Mouse (Mus musculus) thymus, postnatal 0 days (tissue): ENCODE measurements around the gene Fbxl17. TPM values are rescaled to one million over a fixed set of nuclear protein-coding genes. Genes with fewer than 3 reads are reported as not detected.

Experiments used
- DNase-seq: peaks from one replicate; pipeline ENCODE4 v3.0.0-alpha.2; 2015; ENCODE audit warnings: low spot score
- polyA plus RNA-seq: library from polyadenylated mRNA; unstranded; fragments of >200 nt; fragmentation: Nextera tagmentation; extraction: Ambion mirVana; gene quantifications from 2 replicates; pipeline ENCODE4 v1.2.1, GENCODE M21; 2015

The Fbxl17 gene
- polyA plus RNA-seq, 1 experiment from 2014 or later: 5.8 TPM

GRCm38 (mm10) chr17:63110211-63110755 is 389.5 kb downstream of the Fbxl17 start:
- DNase-seq: no peak

- no peak for DNase-seq
Measured at GRCm38 (mm10) chr17:63108035-63108434, 391.8 kb downstream of the Fbxl17 start.

- no peak for DNase-seq
Measured at GRCm38 (mm10) chr17:63107515-63107914, 392.3 kb downstream of the Fbxl17 start.

- DNase-seq: no peak
Measured at GRCm38 (mm10) chr17:63095553-63095952, 404.3 kb downstream of the Fbxl17 start.

- DNase-seq: no peak
Measured at GRCm38 (mm10) chr17:63095017-63095416, 404.8 kb downstream of the Fbxl17 start.

- no peak for DNase-seq
Measured at GRCm38 (mm10) chr17:63093184-63093583, 406.6 kb downstream of the Fbxl17 start.

GRCm38 (mm10) chr17:63092774-63093173 is 407.0 kb downstream of the Fbxl17 start:
- no peak for DNase-seq

GRCm38 (mm10) chr17:63090112-63090511 is 409.7 kb downstream of the Fbxl17 start:
- no peak for DNase-seq

GRCm38 (mm10) chr17:63087265-63087664 is 412.6 kb downstream of the Fbxl17 start:
- DNase-seq: no peak

GRCm38 (mm10) chr17:63086526-63086925 is 413.3 kb downstream of the Fbxl17 start:
- no peak for DNase-seq

GRCm38 (mm10) chr17:63085227-63085626 is 414.6 kb downstream of the Fbxl17 start:
- DNase-seq: no peak

- DNase-seq: no peak
Measured at GRCm38 (mm10) chr17:63079087-63079486, 420.7 kb downstream of the Fbxl17 start.

- DNase-seq: no peak
Measured at GRCm38 (mm10) chr17:63077509-63077908, 422.3 kb downstream of the Fbxl17 start.

GRCm38 (mm10) chr17:63076661-63077060 is 423.2 kb downstream of the Fbxl17 start:
- no peak for DNase-seq

GRCm38 (mm10) chr17:63076037-63076426 is 423.8 kb downstream of the Fbxl17 start:
- DNase-seq: no peak

GRCm38 (mm10) chr17:63075091-63076036 is 424.5 kb downstream of the Fbxl17 start:
- no peak for DNase-seq

- no peak for DNase-seq
Measured at GRCm38 (mm10) chr17:63073342-63073741, 426.5 kb downstream of the Fbxl17 start.

- no peak for DNase-seq
Measured at GRCm38 (mm10) chr17:63071134-63071923, 428.5 kb downstream of the Fbxl17 start.

- no peak for DNase-seq
Measured at GRCm38 (mm10) chr17:63070161-63070761, 429.6 kb downstream of the Fbxl17 start.

- no peak for DNase-seq
Measured at GRCm38 (mm10) chr17:63062785-63063184, 437.0 kb downstream of the Fbxl17 start.

- DNase-seq: no peak
Measured at GRCm38 (mm10) chr17:63061786-63062185, 438.0 kb downstream of the Fbxl17 start.
